Mouse (Mus musculus) forebrain, embryonic 11.5 days (tissue): ENCODE measurements around the gene Ass1. TPM values are rescaled to one million over a fixed set of nuclear protein-coding genes. Genes with fewer than 3 reads are reported as not detected.

Experiments used
- ATAC-seq: fragments of 200-750 bp; cut with Nextera tagmentation; replicated peaks from 2 replicates; pipeline ENCODE4 v1.8.0; 2017; ENCODE audit warnings: moderate TSS enrichment; ENCODE audit not compliant: low FRiP score
- DNase-seq: peaks from one replicate; pipeline ENCODE4 v3.0.0-alpha.2; 2017; ENCODE audit warnings: low spot score
- H3K27ac ChIP-seq: fragments of 300-500 bp; sonication (generic); 2 replicates; pipeline ENCODE4 v1.5.1; 2014; ENCODE audit warnings: low read depth, low read length
- H3K27me3 ChIP-seq: fragments of 300-500 bp; sonication (generic); 2 replicates; pipeline ENCODE4 v1.6.1; 2014; ENCODE audit warnings: mild to moderate bottlenecking, low read length, mixed read lengths; ENCODE audit not compliant: control insufficient read depth, insufficient read depth
- H3K36me3 ChIP-seq: fragments of 300-500 bp; sonication (generic); 2 replicates; pipeline ENCODE4 v1.6.1; 2014; ENCODE audit warnings: mild to moderate bottlenecking, low read length, moderate library complexity, mixed read lengths; ENCODE audit not compliant: control insufficient read depth, insufficient read depth
- H3K4me1 ChIP-seq: fragments of 300-500 bp; sonication (generic); replicated peaks from 2 replicates; pipeline ENCODE4 v1.6.1; 2014; ENCODE audit warnings: low read length, mixed read lengths; ENCODE audit not compliant: control insufficient read depth, insufficient read depth
- H3K4me2 ChIP-seq: fragments of 300-500 bp; sonication (generic); 2 replicates; pipeline ENCODE4 v1.6.1; 2014; ENCODE audit warnings: low read depth, mild to moderate bottlenecking, low read length, moderate library complexity, mixed read lengths; ENCODE audit not compliant: severe bottlenecking
- H3K4me3 ChIP-seq: fragments of 300-500 bp; sonication (generic); 2 replicates; pipeline ENCODE4 v1.5.1; 2014; ENCODE audit warnings: low read depth, low read length
- H3K9ac ChIP-seq: fragments of 300-500 bp; sonication (generic); 2 replicates; pipeline ENCODE4 v1.6.1; 2014; ENCODE audit warnings: low read length
- H3K9me3 ChIP-seq: fragments of 300-500 bp; sonication (generic); 2 replicates; pipeline ENCODE4 v1.6.1; 2016; ENCODE audit warnings: low read length, mixed read lengths; ENCODE audit not compliant: control insufficient read depth
- WGBS: fragments of 180-500 bp; shearing (Covaris S2); extraction: QIAGEN DNeasy Blood & Tissue Kit; methylation state at CpG from one replicate; pipeline ENCODE4 v1.1.7; 2014; 5-methylcytosine and 5-hydroxymethylcytosine counted together
- polyA plus RNA-seq: library from polyadenylated mRNA; unstranded; fragments of >200 nt; fragmentation: Nextera tagmentation; extraction: Ambion mirVana; gene quantifications from 2 replicates; pipeline ENCODE4 v1.2.1, GENCODE M21; 2014

Gene Ass1
- polyA plus RNA-seq, 1 experiment from 2014 or later = 3.3 TPM

GRCm38 (mm10) chr2:31442480-31443160, 27.4 kb upstream of the Ass1 start:
- DNase-seq = no peak
- Histone ChIP-seq H3K4me2 (no peak overlapping the region), H3K36me3 (no peaks in the 10 kb centered on the region), H3K27ac (no peak overlapping the region), H3K4me3 (no peak overlapping the region), H3K9me3 (no peaks in the 10 kb centered on the region), H3K9ac (no peak overlapping the region), H3K4me1 (no peaks in the 10 kb centered on the region), H3K27me3 (no peaks in the 10 kb centered on the region)
- 70% methylated on average over 11 of the region's 11 CpGs for WGBS
- no peak for ATAC-seq

DNA sequence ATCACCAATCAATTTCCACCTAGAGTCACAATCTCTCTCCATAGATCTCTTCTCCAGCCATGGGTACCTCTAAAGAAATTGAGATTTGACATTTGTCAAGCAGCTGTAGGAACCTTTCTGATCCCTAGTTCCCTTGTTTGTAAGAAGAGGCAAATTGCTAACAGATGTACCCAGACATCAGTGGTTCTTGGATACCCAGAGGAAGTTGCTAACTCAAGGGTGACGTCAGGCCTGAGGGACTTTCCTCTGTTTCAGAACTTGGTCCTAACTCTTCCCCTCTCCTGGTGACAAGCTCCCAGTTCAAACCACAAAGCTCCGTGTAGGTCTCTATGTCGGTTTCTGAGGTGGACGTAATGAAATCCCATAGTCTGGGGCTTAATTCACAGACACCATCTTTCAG, 24.0 kb upstream of the Ass1 start:
- Histone ChIP-seq H3K27ac (no peak overlapping the region), H3K4me2 (no peak overlapping the region), H3K9ac (no peak overlapping the region), H3K36me3 (no peaks in the 10 kb centered on the region), H3K4me1 (peaks cover 7% of the 10 kb centered on the region; the same call in 1 of the 2 replicates), H3K4me3 (no peak overlapping the region), H3K9me3 (no peaks in the 10 kb centered on the region), H3K27me3 (no peaks in the 10 kb centered on the region)
- DNase-seq = no peak
- WGBS = 73% methylated on average over 4 of the region's 4 CpGs
- no peak for ATAC-seq

DNA sequence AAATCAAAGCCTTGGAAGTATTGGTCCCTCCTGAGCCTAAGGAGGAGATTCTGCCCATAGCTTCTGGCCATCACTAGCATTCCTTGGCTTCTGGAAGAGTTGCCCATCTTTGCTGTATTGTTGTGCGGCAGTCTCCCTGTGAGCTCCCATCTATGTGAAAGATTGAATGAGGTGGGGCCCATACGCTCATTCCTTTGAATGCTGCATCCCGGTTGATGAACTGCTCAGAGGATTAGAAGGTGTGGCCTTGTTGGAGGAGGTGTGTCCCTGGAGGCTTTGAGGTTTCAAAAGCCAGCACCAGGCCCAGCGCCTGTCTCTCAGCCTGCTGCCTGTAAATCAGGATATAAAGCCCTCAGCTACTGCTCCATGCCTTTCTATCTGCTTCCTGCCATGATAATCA, 23.6 kb upstream of the Ass1 start:
- ATAC-seq (no peak), DNase-seq (no peak)
- Histone ChIP-seq H3K4me3 (no peak overlapping the region), H3K9me3 (no peaks in the 10 kb centered on the region), H3K4me1 (peaks cover 7% of the 10 kb centered on the region; the same call in 1 of the 2 replicates), H3K27me3 (no peaks in the 10 kb centered on the region), H3K9ac (no peak overlapping the region), H3K4me2 (no peak overlapping the region), H3K36me3 (no peaks in the 10 kb centered on the region), H3K27ac (no peak overlapping the region)
- WGBS = 35% methylated on average over 4 of the region's 4 CpGs

DNA sequence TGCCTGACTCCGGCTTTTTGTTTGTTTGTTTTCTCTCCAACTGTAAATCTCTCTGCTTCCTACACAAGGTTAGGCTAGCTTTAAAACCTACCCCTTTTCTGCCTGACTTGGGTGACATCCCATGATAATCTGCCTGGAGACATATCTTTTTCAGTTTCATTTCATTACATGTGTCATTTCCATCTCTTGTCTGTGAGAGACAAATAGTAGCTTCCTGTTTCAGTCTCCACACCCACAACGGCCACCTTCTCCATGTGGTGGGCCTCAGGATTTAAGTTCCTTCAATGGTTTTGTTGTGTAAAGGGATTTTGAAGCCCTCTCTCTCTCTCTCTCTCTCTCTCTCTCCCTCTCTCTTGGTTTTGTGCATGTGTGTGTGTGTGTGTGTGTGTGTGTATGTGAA, 22.5 kb upstream of the Ass1 start:
- Histone ChIP-seq H3K9me3 (no peaks in the 10 kb centered on the region), H3K4me1 (peaks cover 7% of the 10 kb centered on the region; the same call in 1 of the 2 replicates)
- 92% methylated on average over 2 of the region's 2 CpGs for WGBS

DNA sequence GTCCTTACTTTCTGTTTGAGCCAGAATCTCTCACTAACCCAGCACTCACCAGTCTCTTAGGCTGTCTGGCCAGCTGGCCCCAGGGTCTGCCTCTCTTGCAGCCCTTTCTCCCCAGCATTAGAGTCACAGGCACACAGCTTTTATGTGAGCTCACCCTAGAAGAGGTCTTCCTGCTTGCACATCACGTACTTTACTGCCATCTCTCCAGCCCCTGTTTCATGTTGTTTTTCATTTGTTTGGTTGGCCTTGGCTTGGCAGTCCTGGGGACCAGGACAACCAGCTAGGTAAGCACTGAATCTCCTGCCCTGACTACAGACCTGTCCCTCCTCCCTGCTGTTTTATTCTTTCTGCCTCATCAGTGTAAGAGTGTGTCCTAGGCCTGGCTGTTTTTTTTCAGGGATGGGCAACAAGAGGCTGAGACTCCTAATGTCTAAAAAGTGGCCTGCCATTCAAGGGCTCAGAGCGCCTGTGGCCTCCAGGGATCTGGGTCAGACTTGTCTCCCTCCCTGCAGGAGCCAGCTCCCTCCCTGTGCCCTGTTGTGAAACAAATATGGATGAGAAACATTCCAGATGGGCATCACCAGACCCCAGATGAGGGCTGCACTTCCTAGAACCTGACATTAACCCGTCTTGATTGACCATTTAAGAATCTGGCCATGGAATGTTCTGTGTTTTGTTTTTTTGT, 21.1 kb upstream of the Ass1 start:
- 51% methylated on average over 3 of the region's 3 CpGs for WGBS
- no peak overlapping the region for H3K4me2 ChIP-seq
- H3K36me3 ChIP-seq = no peaks in the 10 kb centered on the region
- peaks cover 7% of the 10 kb centered on the region; the same call in 1 of the 2 replicates for H3K4me1 ChIP-seq
- ATAC-seq (no peak), DNase-seq (no peak)
- H3K27me3 ChIP-seq = no peaks in the 10 kb centered on the region
- no peak overlapping the region for H3K4me3 ChIP-seq
- H3K9me3 ChIP-seq = no peaks in the 10 kb centered on the region
- H3K9ac ChIP-seq = no peak overlapping the region
- no peak overlapping the region for H3K27ac ChIP-seq

More for the DNA sequence above, 22.5 kb upstream of the Ass1 start:
- ATAC-seq = no peak
- H3K36me3 ChIP-seq = no peaks in the 10 kb centered on the region
- H3K4me3 ChIP-seq = no peak overlapping the region
- H3K4me2 ChIP-seq = no peak overlapping the region
- DNase-seq = no peak
- no peaks in the 10 kb centered on the region for H3K27me3 ChIP-seq
- no peak overlapping the region for H3K9ac ChIP-seq
- no peak overlapping the region for H3K27ac ChIP-seq

DNA sequence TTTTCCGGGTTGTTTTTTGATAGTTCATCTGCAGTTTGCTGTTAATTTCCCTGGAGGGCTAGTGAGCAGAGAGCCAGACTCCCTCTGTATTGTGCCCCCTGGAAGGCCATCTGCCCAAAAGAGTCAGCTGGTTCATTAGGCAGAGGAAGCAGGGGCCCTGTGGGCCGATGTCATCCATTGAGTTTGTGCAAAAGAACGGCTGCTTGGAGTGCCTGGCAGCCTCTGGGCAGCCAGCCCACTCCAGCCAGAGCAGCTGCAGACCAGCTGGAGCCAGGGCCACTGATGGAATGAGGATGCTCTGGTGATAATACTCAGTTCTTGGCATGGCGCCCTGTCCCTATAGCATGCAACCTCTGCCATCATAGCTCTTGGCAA, 20.6 kb upstream of the Ass1 start:
- 46% methylated on average over 4 of the region's 4 CpGs for WGBS
- no peak overlapping the region for H3K4me2 ChIP-seq
- no peaks in the 10 kb centered on the region for H3K9me3 ChIP-seq
- no peaks in the 10 kb centered on the region for H3K36me3 ChIP-seq
- no peak overlapping the region for H3K9ac ChIP-seq
- H3K27me3 ChIP-seq = no peaks in the 10 kb centered on the region
- no peak overlapping the region for H3K4me3 ChIP-seq
- ATAC-seq (no peak), DNase-seq (no peak)
- H3K4me1 ChIP-seq = peaks cover 7% of the 10 kb centered on the region; the same call in 1 of the 2 replicates
- H3K27ac ChIP-seq = no peak overlapping the region

DNA sequence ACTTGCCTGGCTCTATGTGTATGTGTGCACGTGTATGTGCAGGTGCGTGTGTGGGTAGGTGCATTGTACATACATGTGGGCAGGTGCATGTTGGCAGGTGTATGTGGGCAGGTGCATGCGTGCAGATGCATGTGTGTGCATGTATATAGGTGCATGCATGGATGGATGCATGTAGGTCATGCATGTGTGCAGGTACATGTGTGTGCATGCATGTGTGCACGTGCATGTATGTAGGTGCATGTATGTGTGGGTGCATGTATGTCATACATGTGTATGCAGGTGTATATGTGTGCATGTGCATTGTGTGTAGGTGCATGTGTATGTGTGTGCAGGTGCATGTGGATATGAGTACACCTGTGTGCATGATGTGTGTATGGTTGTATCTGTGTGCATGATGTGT, 20.1 kb upstream of the Ass1 start:
- no peaks in the 10 kb centered on the region for H3K36me3 ChIP-seq
- H3K27ac ChIP-seq = no peak overlapping the region
- DNase-seq (no peak), ATAC-seq (no peak)
- H3K27me3 ChIP-seq = no peaks in the 10 kb centered on the region
- peaks cover 7% of the 10 kb centered on the region; the same call in 1 of the 2 replicates for H3K4me1 ChIP-seq
- 90% methylated on average over 4 of the region's 4 CpGs for WGBS
- no peaks in the 10 kb centered on the region for H3K9me3 ChIP-seq
- H3K4me2 ChIP-seq = no peak overlapping the region
- no peak overlapping the region for H3K9ac ChIP-seq
- H3K4me3 ChIP-seq = no peak overlapping the region

GRCm38 (mm10) chr2:31450661-31451060, 19.3 kb upstream of the Ass1 start:
- Histone ChIP-seq H3K9me3 (no peaks in the 10 kb centered on the region), H3K4me1 (peaks cover 7% of the 10 kb centered on the region; the same call in 1 of the 2 replicates), H3K36me3 (no peaks in the 10 kb centered on the region), H3K9ac (no peak overlapping the region), H3K4me2 (no peak overlapping the region), H3K27ac (no peak overlapping the region), H3K4me3 (no peak overlapping the region), H3K27me3 (no peaks in the 10 kb centered on the region)
- WGBS = 34% methylated on average over 3 of the region's 3 CpGs
- DNase-seq = no peak
- no peak for ATAC-seq

DNA sequence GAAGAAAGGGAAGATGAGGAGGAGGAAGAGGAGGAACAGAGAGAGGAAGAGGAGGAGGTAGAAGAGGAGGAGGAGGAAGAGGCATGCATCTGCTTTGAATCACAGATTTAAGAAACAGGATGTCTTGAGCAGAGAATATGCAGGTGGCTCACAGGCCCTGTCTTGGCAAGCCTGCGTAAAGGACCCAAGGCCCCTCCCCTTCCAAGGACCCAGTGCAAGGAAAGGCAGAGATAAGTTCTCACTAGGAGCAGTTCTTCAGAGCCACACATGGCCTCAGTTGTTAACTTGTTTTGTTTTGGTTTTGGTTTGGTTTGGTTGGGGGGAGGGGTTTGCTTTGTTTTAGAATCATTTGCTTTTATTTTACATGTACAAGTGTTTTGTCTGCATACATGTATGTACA, 18.5 kb upstream of the Ass1 start:
- Histone ChIP-seq H3K36me3 (no peaks in the 10 kb centered on the region), H3K27ac (no peak overlapping the region), H3K9ac (no peak overlapping the region), H3K27me3 (no peaks in the 10 kb centered on the region), H3K4me2 (no peak overlapping the region), H3K9me3 (no peaks in the 10 kb centered on the region), H3K4me1 (peaks cover 7% of the 10 kb centered on the region; the same call in 1 of the 2 replicates), H3K4me3 (no peak overlapping the region)
- ATAC-seq (no peak), DNase-seq (no peak)
- 70% methylated on average over 1 of the region's 1 CpGs for whole genome bisulfite sequencing
